Mouse (Mus musculus): ENCODE results near the gene Sema3d.
A peak's percentile ranks its signal among the peaks of the same experiment; 100 is the strongest.

Gene Sema3d

DNA sequence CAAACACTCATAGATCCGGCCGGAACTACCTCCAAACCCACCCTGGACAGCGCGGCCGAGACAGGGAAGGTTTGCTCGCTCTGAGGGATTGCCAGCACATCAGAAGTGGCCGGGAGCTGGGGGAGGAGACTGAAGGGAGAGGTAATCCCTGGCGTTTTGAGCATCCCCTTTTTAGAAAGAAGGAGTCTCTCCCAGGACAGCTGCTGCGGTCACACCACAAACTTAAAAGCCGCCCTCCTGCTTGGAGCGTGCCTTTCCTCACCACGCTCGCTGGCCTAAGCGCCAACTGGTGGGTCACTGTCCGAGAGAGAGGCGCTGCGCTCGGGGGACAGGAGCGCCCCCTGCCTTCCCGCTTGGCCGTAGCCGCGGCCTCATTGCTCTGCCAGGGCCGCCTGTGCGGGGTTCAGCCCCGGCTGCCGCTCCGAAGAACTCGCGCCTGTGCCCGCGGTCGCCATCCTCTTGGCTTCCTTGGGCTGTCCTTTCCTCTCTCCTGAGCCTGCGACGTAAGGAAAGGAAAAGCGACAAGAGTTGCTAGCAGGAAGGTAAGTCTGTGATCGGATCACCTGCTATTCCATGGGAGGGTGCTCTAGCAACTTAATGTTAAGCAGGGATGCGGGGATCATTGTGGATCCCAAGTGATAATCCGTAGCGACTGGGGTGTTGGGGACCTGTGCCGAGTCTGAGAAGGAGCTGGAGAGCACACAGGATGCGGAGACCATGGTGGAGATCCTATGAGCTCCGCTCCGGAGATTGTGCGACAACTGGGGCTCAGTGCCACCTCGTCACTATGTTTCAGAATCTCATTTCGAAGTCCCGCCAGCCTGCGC, at the start of gene Sema3d:
TSS of gene Sema3d (plus strand) at position 253 of the 827 bp plus-strand sequence.
- DNase-seq (ENCODE audit: low spot score) = peak; percentile 53

DNA sequence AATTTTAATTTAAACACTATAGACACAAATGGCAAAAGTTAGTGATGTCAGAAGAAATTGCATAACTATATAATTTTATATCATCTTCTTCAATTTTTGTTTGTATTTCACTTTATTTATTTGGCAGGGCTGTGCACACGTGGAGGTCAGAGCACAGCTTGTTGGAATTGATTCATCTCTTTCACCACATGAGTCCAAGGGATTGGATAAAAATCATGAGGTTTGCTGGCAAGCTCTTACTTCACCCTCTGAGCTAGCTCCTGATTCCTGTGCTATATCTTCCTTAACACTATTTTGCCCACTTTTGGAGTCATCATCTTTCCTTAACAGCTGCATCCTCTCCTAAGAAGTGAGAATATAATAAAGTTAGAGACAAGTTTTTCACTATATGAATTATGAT, 5.9 kb upstream of the Sema3d start:
- no peak for DNase-seq (ENCODE audit: low spot score)

DNA sequence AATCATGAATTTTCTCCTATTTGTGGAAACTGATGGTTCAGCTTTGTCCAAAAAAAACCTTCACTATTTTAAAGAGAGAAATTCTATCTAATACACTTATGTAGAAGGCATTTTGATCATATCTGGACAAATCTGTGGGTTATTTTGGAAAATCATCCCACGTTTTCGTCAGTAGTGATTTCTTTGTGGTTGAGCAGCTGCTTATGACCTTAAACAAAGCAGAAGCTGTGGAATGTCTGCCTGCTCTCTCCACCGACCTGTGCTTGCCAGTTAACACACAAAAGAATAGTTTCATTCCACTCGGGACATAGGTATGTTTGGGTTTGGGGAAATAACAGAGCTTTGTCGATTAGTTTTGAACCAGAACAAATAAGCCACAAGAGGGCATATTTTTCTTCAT, 4.3 kb upstream of the Sema3d start:
- DNase-seq (ENCODE audit: low spot score) = no peak

DNA sequence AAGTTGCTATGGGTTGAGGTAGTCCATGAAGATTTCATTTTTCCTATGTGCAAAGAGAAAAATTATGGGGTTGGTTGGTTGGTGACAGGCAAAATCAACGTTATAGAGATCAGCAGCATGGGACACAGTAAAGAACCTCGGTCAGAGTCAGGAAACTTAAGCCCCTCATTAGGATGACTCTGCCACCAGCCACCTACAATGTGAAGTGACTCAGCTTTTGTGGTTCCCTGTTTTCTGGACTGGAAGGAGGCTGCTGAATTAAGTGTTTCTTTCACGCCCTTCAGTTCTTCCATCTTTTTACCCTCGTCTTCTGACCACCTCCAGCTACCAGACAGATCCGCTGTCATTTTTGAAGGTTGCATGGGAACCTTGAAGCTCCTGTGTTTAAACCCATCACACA, 1.2 kb upstream of the Sema3d start:
- no peak for DNase-seq (ENCODE audit: low spot score)

DNA sequence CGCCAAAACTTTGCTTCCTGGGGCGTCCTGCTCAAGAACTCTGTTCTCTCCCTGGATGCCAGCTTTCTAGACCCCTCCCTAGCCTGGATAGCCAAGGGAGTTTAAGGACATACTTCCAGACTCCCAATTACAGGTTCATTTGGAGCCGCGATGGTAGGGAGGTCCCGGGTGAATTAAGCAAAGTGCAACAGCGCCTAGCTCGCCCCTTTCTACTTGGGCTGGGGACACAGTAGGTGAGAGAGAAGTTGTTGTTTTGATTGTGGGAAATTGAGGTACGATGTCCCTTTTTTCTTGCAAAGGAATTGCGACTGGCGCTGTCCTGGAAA, 738 bp downstream of the Sema3d start:
- DNase-seq (ENCODE audit: low spot score) = no peak

DNA sequence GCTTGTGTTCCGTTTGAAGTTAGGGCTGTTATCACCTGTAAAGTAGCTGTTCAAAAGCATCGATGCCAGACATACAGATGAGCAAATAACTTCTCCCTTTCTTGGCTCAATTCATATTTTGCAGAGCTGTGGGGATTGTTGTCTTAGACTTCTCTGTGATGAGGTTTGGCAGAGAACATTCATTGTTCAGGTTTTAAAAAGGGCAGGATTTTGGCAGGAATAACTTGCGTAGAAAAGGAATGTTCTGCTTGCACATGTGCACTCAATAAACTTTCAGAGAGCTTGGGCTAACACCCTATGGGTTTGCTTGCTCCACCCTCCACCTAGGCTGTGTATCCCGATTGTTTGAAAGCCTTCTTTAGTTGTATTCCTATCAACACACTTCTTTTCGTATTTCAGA, 9.5 kb downstream of the Sema3d start:
- no peak for DNase-seq (ENCODE audit: low spot score)

DNA sequence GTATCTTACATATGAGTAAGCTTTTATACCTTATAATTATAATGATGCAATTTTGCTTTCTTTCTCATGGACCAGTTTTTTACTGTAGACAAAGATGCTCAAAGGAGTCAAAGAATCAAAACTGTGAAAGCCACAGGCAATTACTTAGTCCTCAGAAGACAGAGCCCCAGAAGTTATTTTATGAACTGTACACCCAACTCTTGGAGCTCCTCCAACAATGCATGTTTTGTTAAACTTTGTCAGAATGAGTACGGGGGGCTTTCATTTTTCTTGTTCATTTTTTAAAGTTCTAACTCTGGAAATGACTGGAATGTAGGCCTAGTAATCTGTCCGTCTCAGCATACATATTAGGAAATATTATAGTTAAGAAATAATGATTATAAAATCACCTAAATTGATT, 16.1 kb downstream of the Sema3d start:
- DNase-seq (ENCODE audit: low spot score) = no peak

DNA sequence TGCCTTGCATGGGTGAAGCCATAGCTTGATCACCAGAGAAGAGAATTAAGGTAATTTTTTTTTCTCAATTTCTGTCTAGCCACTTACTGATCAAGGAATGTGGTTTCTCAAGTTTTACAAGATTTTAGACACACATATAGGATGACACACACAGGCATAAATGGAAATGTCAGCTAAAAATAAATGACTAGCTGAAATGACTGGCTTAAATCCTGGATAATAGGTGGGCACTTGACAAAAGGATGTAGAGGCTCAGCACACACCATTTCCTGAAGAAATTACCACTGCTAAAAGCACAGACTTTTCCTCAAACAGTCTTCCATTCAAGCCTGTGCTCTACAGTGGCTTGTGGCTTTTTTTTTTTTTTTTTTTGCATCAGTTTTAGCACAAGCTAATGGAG, 21.0 kb downstream of the Sema3d start:
- DNase-seq (ENCODE audit: low spot score) = no peak

DNA sequence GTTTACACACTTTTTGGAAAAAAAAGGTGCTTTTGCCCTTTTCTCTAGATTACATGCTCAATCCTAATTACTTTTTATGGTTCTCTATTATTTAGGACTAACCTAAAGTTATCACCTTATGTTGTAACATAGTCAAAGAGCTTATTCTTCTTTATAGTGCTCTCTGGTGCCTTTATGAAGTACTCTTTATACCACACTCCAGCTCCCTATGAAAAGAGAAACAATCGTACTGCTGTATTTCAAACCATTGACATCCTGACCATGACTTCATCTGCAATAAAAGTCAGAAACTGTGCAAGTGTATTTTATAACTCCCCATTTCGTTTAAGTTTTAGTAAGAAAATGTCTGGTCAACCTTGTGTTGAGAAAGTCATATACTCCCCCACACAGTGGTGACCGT, 29.4 kb downstream of the Sema3d start:
- no peak for DNase-seq (ENCODE audit: low spot score)

DNA sequence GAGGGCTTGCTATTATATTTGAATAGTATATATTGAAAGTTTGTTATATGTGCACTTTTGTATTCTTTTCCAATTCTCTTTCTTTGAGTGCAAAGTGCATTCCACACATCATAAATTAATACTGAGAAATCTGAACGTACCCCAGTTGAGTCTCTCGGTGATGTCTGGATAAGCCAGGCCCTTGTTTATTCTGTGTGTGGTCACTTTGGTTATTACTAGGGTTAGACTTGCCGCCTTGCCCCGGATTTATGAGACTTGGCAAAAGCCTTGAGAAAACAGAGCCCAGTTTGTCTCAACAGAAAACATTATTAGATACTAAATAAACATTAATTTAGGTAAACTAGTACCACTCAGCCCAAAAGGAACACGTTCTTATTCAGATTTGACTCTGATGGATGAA, 40.1 kb downstream of the Sema3d start:
- no peak for DNase-seq (ENCODE audit: low spot score)

DNA sequence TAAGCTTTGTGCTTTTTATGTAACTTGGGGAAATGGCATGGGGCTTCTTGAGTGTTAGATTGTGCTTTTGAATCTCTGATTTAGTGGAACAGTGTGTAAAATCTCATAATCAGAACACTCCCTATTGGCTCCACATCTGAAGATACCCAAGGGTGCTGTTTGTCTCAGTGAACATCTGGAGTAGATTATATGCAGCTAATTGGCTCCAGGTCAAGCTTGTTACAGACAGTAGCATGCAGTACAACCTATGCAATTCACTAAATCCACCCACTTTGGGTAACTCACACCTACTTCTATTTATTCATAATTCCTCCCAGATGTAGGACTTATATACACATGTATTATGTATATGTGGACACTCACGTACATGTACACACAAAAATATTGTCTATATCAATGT, 58.6 kb downstream of the Sema3d start:
- DNase-seq (ENCODE audit: low spot score) = no peak

DNA sequence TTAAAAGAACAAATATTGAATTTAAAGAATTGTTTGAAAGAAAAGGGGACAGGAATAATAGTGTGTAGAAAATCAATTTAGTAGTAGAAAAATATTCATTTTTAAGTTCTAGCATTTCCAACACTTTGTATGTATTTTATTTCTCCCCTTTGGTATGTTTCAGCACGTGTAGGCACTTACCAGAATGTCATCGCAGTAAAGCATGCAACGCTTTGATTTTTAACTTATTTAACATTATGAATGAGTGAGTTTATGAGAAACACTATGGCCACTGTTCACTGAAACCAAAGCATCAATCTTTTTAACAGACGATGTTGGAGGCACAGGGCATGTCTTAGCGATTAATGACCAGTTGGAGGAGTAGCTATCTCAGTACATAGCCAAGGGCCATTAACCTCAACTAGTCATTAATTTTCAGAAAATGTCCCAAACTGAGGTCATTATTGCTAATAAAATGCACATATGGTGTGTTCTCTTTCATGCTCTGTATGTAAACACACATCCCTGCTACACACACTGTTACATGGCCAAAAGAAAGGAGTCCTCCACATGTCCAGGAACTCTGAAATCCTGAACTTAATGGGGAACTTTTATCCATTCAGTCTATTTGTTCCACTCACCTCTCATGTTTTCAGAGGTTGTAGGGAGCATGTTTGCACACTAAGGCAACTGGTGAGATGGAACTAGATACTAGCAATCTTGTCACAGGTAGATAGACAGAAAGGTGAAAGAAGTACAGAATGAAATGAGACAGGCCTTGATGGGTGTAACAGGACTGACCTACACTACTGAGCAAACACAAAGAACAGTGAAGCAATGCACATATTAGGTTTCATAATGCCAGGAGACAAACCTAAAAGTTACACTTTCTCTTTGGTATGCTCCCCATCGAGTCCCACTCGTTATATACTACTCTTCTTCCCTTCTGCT, 59.3 kb downstream of the Sema3d start:
- no peak for DNase-seq (ENCODE audit: low spot score)

DNA sequence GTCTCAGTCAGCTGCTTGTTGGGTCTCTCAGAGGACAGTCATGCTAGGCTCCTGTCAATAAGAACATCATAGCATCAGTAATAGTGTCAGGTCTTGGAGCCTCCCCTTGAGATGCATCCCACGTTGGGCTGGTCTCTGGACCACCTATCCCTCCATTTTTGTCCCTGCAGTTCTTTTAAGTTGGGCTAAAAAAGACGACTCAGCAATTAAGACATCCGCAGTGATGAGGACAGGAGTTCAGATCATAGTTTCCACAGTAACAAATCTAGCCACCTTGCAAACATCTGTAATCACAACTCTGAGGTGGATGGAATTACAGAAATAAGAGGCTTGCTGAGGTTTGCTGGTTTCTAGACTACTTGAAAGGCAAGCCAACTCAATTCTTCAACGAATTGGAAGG, 67.9 kb downstream of the Sema3d start:
- no peak for DNase-seq (ENCODE audit: low spot score)

DNA sequence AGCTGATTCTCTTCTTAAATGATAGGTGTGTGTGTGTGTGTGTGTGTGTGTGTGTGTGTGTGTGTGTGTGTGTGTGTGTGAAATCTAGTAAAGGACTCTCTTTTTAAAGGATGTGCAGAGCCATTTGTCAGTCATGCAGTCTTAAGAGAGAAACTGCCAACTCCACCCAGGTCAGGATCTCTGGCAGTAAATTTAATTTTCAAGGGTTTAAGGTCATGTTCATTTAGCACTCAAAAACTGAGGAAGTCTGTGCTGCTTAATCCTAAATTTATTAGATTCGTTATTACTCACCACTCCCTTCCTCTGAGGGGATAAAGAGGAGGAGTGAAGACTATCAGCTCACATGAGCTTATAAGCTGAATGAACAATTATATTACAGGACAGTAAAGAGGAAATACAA, 71.8 kb downstream of the Sema3d start:
- DNase-seq (ENCODE audit: low spot score) = no peak

DNA sequence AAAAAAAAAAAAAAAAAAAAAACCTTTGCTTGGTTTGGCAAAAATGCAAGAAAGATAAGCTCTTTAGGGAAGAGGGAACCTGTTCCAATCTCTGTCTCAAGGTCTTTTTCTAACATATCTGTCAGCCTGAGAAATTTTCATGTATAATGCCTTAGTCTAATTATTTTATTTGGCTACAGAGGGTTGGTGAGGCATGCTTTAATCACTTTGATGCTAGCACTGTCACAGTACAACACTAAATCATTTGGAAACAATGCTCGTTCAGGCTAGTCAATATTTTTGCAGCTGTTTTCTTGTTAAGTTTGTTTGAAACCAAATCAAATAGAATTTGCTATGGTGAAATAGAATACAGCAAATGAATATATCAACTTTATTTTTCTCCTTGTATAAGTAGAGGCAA, 74.3 kb downstream of the Sema3d start:
- DNase-seq (ENCODE audit: low spot score) = no peak

DNA sequence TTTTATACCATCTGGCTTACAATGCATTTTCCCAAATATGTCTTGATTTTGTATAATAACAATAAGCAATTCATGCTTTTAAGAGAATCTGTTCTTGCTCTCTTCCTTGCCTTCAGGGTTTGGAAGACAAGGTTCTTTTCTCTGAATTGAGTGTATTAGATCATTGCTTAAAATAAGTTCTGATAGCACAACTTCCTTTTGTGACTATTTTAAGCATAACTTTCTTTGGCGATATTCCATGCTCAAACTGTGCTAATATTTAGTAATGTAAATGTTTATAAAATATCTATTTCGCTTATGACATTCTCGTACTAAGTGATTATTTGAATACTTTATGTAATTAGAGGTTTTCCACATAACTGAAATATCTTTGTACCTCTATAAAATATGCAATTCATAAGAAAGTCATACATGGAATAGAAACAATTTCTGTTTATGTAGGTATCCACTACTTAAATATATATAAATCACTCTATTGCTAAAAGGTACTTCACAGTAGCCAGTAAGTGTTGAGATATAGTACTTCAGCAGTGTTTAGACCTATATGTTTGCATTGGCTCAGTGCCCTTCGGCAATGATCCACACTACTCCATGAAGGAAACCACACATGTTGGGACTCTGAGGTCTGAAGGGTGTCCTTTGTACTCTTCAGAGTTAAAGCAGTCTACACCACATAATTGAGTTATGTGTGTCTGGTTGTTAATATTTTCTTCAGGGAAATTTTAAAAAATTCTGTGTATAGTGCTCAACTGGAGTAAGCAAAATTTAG, 84.6 kb downstream of the Sema3d start:
- DNase-seq (ENCODE audit: low spot score) = no peak

DNA sequence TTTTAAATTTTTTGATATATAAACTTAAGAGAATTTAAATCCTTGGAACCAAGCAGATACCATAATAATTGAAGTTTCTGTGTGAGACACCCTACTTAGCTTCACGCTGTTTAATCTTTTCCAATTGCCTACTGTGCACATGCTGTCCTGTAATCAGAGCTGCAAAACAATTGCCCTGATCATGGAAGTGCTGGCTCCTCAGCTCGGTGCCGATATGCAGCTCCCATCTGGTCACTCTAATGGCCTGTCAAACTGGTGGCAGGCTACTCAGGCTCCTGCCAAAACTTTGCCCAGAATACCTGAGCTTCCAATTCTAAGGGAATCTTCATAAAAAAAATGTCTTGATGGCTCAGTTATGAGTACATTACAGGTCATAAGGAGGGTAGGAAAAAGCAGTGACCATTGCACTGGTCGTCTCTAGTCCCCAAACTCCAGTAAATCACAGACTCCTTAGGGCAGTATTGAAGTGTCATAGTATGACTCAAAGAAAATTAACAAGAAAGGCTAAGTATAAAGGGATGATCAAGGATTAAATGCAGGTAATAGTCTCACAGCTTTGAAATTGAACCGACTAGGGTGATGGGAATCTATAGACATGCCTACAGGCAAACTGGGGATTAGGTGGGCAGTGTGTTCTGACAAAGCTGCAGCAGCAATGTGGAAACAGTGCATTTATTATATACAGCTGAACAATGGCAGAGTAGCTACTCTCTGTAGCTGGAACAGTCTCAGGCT, 91.9 kb downstream of the Sema3d start:
- DNase-seq (ENCODE audit: low spot score) = no peak

DNA sequence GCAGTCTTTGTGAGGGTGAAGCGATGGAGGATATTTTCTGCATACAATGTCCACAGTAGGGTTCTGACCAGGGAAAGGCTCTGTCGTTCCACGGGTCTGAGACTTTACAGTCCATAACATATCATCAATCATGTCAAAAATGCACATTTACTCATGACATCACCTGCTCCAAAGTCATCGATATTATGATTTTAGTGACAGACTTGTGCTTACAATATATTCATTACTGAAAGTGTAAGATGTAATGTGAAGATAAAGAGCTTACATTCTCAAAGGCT, 92.4 kb downstream of the Sema3d start:
- DNase-seq (ENCODE audit: low spot score) = no peak

DNA sequence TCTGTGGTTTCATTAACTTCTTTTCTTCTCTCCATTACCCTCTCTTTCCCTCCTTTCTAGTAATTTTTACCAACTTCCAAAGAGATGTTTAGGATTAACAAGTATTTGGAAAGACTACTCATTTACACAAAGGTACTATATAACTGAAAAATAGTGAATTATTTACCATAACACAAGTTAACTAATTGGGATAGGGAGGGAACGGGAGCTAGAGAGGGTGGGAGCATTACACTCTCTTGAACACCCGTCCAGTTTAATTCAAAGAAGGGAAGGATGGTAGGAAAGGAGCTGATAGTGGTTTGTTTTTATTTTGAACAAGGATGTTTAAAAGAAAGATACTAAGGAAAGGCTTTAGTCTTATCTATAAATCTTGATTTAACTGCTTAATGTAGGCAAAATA, 104.7 kb downstream of the Sema3d start:
- DNase-seq (ENCODE audit: low spot score) = no peak

DNA sequence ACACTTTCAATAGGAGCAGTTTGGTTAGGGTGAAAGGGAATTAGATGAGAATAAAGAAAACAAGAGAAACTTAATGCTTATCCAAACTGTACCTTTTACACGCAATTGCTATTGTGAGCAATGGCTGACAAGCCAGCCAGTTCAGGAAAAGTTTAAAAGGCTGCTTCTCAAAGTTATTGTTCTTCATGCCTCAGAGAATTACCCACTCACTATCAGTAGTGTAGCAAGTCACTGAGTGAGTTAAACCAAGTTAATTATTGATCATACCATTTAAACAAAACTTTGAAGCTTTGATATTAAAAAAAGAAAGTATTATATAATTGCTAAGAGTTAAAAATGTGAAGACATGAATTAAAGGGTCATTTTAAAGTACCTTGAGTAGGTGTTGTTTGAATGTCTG, 108.5 kb downstream of the Sema3d start:
- no peak for DNase-seq (ENCODE audit: low spot score)

DNA sequence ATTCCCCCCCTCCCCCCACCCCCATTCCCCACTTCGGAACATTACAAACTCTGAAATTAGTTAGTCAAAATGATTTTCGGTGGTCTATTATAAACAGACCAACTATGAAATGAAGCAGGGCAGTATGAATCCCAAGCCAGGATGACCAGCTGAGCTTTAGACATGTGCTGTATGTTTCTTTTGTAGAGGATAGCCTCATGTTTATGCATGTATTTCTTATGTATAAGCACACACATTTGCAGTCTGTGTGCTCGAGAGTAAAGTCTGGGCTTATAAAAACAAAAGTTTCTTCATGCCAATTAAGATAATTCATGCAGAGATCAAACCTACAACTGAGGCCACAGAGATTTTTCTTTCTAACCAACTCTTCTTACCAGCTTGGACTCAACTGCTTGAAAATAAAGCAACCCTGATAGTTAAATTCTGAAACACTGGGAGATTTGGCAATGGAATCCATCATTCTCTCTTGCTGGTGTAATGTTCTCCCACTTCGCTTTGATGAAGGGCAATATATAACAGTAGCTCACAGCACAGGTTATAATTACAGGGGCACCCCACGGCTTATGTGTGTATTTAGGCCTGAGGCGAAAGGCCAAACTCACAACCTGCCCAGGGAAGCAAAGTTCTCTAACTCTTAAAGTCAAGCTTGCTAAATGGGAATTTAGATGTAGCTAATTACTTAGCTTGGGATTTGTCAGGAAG, 115.2 kb downstream of the Sema3d start:
- no peak for DNase-seq (ENCODE audit: low spot score)

DNA sequence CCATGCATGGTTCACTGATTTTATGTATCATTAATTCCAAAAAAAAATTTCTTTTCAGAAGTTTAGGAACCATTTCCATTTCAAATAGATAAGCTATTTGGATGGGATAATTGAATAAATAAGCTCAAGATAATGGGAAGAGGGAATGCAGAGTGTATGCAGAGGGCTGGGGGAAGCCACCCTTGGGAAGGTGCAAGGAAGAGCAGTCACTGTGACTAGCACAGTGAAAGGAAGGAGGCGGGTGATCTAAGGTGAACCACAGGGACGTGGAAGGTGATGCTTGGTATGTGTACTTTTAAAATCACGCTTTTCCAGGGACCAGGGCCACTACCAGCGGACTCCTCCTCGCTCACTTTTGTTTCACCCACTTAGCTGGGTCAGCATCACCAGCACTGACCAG, 115.9 kb downstream of the Sema3d start:
- DNase-seq (ENCODE audit: low spot score) = no peak
